In the genomic region with DNA sequence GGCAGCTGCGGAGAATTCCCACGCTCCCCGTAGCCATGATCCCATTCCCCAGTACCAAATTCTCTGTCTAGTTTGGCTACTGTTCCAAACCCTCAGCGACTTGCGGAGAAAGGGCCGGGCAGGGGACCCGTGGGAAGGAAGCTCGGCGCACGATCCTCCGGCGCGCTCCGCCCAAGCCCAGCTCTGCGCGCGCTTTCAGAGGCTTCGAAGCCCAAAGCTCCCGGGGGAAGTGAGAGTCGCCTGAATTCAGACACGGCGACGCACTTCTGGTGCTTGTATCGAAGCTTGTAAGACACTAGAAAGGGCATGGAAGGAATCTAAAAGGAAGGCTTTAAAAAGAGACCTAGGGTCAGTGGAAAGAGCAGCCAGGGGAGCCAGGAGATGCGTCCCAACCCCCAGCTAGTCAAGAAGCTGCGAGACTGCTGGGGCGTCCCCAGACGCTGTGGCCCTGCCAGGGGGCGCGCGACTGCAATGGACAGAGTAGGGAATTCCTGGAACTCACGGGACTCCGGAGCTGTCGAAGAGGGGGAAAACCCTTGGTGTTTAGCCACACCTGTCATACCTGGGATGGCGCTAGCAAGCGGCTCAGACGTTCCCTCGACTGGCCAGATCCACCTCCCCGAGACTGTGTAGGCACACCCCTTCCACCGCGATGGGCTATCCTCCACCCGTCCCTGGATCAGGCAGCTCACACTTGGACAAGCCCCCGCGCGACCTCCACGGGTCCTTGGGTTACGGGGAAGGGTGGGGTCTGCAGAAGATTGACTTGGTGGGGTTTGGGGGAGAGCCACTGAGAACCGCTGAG, we compare ENCODE assay signal across 8 mouse cellular contexts. TPM values are rescaled to one million over a fixed set of nuclear protein-coding genes. Genes with fewer than 3 reads are reported as not detected.
DNase-seq lines count a peak whose midpoint lies in the region; ATAC-seq lines count a peak whose summit lies in the region.

No protein-coding gene starts in this region.

- no peak for ATAC-seq in liver, embryonic 15.5 days (ENCODE audit: insufficient read depth)
- peak; percentile 69 for ATAC-seq in neural tube, embryonic 15.5 days (ENCODE audit: low FRiP score)

- H3K4me1 ChIP-seq in liver, embryonic 15.5 days (replicated peaks): peaks cover 5% of the 10 kb centered on the region
- H3K4me1 ChIP-seq in neural tube, embryonic 15.5 days: peaks cover 47% of the 10 kb centered on the region

- DNase-seq in cerebellum, postnatal 10 days: peak; percentile 33 to 35
- no peak for DNase-seq in cerebellum, adult 8-10 months
- DNase-seq in adrenal gland, postnatal 25 days: peak; percentile 52
- peak; percentile 37 for DNase-seq in frontal cortex, postnatal 36 days (ENCODE audit: low spot score in 2 of 2)
- peak; percentile 22 for DNase-seq in kidney, adult 11 months
- DNase-seq in thymus, postnatal 36 days: no peak

- H3K36me3 ChIP-seq in liver, embryonic 15.5 days (replicated peaks): no peaks in the 10 kb centered on the region
- H3K36me3 ChIP-seq in neural tube, embryonic 15.5 days: no peaks in the 10 kb centered on the region

- WGBS in liver, embryonic 15.5 days (ENCODE audit: insufficient replicate concordance): 2% methylated on average over 48 of the region's 48 CpGs
- under 1% methylated on average over 48 of the region's 48 CpGs for WGBS in neural tube, embryonic 15.5 days

- H3K27ac ChIP-seq in liver, embryonic 15.5 days (replicated peaks): no peak overlapping the region; the same call in 1 of the 2 replicates
- H3K27ac ChIP-seq in neural tube, embryonic 15.5 days (replicated peaks): no peak overlapping the region

- peak overlapping the region; percentile 50 for H3K4me3 ChIP-seq in liver, embryonic 15.5 days (replicated peaks)
- peak overlapping the region; percentile 57 for H3K4me3 ChIP-seq in neural tube, embryonic 15.5 days (replicated peaks)

- H3K4me2 ChIP-seq in liver, embryonic 15.5 days: peak overlapping the region; percentile 63
- peak overlapping the region; percentile 97 for H3K4me2 ChIP-seq in neural tube, embryonic 15.5 days

- H3K9me3 ChIP-seq in liver, embryonic 15.5 days (replicated peaks): no peaks in the 10 kb centered on the region
- no peaks in the 10 kb centered on the region for H3K9me3 ChIP-seq in neural tube, embryonic 15.5 days (replicated peaks)

- H3K27me3 ChIP-seq in liver, embryonic 15.5 days: peaks cover 67% of the 10 kb centered on the region
- H3K27me3 ChIP-seq in neural tube, embryonic 15.5 days (replicated peaks): peaks cover 60% of the 10 kb centered on the region

- peak overlapping the region; percentile 11; the same call in 1 of the 2 replicates for H3K9ac ChIP-seq in liver, embryonic 15.5 days
- H3K9ac ChIP-seq in neural tube, embryonic 15.5 days (replicated peaks): peak overlapping the region; percentile 47

RNA-seq across cellular contexts. Expression of gene Npr3, which starts 2.8 kb away (rescaled TPM):
- total RNA-seq in adrenal gland, postnatal 25 days (2021): 11.2 and 13.5 TPM in 2 replicates
- 1.5 TPM in 2 replicates for polyA plus RNA-seq in liver, embryonic 15.5 days (2015; fragmentation: Nextera tagmentation; extraction: Ambion mirVana)
- polyA plus RNA-seq in neural tube, embryonic 15.5 days (2015; fragmentation: Nextera tagmentation; extraction: Ambion mirVana): 1.4 and 2.5 TPM in 2 replicates

Comparison
In these comparisons a context has a peak if more than half of its experiments do, and no peak if none do; other contexts are left out.
1. DNase-seq: peak in cerebellum, postnatal 10 days (2 of 2), adrenal gland, postnatal 25 days (single experiment), frontal cortex, postnatal 36 days (2 of 2) and kidney, adult 11 months (single experiment); none in cerebellum, adult 8-10 months (single experiment) and thymus, postnatal 36 days (0 of 2).